Mouse (Mus musculus) left cerebral cortex, postnatal 14 days (tissue): ENCODE results near the gene 2510009E07Rik. TPM values are rescaled to one million over a fixed set of nuclear protein-coding genes. Genes with fewer than 3 reads are reported as not detected.

ENCODE experiments used
- DNase-seq, 2 experiments: peaks; one replicate each; pipeline ENCODE4 v3.0.0; 2021 to 2022; ENCODE audit warnings: low spot score in 2 of 2, mixed read lengths in 1 of 2
- intact Hi-C: fragments of 180-260 bp; cut with DNase I; formaldehyde crosslinking; loops from one replicate; pipeline ENCODE4 v1.15.1; 2025
- total RNA-seq, 2 experiments: library from RNA; stranded (reverse); gene quantifications; 2 replicates each; pipeline ENCODE4 v1.2.3; 2021

2510009E07Rik gene
- total RNA-seq, 2 experiments from 2014 or later = 54.7 to 59.9 TPM

- intact Hi-C loops = no loop called here
- DNase-seq = peak in 1 of 2 experiments; percentile 53
Observed at GRCm38 (mm10) chr16:21643621-21644041, 50.8 kb downstream of the 2510009E07Rik start.

- intact Hi-C loops = no loop called here
Observed at GRCm38 (mm10) chr16:21642906-21643305, 51.6 kb downstream of the 2510009E07Rik start.

DNA sequence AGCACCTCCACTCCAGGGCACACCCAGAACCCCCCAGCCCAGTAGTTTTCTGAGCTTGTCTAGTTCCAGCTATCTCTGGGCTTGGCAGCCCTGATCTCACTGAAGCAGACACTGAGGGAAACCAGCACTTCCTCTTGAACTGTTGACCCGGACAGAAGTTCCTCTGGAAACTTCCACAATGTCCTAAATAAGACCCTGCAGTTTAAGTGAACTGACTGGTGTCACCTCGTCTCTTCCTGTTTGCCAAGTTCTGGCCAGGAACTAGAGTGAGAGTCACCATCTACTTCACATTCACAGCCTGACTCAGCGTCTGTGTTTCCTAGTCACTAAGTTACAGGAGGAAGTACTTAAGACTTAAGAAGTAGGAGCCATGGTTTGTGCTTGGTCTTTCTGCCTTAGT is 52.5 kb downstream of the 2510009E07Rik start:
- intact Hi-C loops = no loop called here

More at GRCm38 (mm10) chr16:21642906-21643305, 51.6 kb downstream of the 2510009E07Rik start:
- no peak for DNase-seq

DNA sequence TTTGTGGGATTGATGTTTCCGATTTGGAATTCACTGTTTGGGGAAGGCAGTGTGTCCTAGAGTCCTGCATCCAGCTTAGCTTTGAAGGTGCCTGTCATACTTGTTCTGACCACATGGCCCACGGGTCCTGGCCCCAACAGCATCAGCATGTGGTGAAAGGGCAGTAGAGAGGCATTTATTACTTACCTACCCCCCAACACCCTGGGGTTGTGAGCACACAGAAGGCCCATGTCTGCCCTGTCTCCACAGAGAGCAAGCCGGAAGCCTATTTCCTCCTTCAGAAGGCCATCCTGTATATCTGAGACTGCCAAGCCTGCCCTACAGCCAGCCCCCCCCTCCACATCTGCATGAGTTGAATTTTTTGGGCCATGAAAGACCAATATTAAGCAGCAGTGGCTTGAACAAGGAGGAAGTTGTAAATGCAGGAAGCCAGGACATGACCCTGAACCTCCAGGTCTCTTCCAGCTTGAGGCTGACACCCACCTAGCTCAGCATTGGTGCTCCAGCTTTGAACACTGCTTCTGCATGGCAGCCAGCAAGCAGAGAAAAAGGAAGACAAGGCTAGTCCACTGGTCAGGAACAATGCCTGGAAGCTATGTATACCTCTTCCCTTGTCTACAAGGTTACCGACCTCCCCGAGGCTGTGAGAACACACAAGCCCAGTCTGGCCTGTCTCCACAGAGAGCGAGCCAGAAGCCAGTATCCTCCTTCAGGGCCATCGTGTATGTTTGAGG is 53.5 kb downstream of the 2510009E07Rik start:
- DNase-seq = no peak
- intact Hi-C loops = no loop called here

More for the DNA sequence above, 52.5 kb downstream of the 2510009E07Rik start:
- DNase-seq = peak in 1 of 2 experiments; percentile 31

- intact Hi-C loops = no loop called here
Observed at GRCm38 (mm10) chr16:21637201-21637819, 57.2 kb downstream of the 2510009E07Rik start.

DNA sequence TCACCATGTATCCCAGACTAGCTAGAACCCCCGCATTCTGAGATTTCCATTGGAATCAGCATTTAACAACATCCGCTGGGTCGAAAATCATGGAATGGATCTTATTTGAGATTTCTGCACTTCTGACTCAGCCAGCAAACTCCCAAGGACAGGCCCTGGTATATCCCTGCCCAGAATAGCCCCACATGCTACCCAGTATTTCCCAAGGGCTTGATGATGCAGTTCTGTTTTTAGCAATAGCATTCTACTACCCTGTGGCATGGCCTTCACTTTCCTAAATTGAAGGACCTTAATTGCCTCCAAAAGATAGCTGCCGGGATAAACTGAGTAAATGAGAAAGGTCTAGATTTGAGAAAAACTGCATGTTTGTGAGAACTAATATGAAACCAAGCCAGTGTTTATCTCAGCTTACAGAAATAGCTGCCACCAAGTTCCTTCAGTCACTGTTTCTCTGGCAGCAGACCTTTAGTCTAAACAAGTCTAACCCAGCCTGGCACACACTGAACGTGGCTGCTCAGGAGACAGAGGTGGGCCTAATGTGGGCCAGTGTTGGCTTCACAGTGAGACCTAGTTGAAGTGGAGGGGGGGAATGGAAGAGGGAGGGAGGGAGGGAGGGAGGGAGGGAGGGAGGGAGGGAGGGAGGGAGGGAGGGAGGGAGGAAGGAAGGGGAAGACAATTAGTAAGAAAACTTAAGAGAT is 58.2 kb downstream of the 2510009E07Rik start:
- no peak for DNase-seq
- intact Hi-C loops = no loop called here

More at GRCm38 (mm10) chr16:21637201-21637819, 57.2 kb downstream of the 2510009E07Rik start:
- DNase-seq = no peak

GRCm38 (mm10) chr16:21634460-21634859 is 60.0 kb downstream of the 2510009E07Rik start:
- DNase-seq = no peak
- intact Hi-C loops = no loop called here

- intact Hi-C loops = no loop called here
- no peak for DNase-seq
Observed at GRCm38 (mm10) chr16:21631815-21632222, 62.6 kb downstream of the 2510009E07Rik start.

GRCm38 (mm10) chr16:21630614-21631013 is 63.9 kb downstream of the 2510009E07Rik start:
- DNase-seq = no peak
- intact Hi-C loops = no loop called here

DNA sequence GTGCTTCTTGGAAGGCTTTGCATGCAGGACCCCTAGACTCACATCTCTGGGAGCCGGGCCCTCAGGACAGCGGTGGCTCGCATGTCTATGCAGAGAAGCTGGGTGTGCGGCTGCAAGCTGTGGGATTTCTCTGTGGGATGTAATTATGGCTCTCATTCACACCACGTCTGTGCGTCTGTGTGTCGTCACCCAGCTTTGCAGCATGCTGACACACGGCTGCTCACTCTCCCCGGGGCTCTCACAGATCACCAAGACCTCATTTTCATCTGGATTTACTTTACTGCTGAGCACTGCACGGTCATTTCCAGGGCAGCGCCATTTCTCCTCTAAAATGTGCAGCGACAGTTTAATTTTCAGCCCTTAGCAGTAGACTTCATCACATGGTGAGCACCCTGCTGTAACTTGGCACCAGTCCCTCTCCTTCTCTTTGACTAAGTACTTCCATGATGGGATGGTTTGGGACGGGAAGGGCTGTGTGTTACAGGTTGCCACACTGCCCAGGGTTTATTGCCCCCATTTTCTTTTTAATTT is 66.3 kb downstream of the 2510009E07Rik start:
- peak; percentile 26 to 33 for DNase-seq

DNA sequence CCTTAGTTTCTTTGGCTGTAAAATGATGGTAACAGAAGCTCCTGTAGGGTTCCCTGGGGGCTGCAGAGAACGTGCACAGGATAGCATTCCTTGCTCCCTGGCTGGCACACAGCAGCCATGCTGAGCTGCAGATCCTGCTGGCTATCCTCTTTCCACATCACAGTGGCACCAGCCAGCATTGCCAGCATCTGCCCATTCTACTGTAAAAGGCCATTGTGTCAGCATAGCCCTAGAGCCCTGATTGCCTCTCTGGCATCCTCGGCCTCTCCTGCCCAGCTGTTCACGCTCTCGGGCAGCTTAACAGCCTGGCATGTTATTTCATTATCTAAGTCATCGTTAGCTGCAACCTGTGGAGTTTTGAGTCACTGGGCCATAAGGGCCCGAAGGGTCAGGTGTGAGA is 67.2 kb downstream of the 2510009E07Rik start:
- intact Hi-C loops = no loop called here
- DNase-seq = no peak

More for the DNA sequence above, 66.3 kb downstream of the 2510009E07Rik start:
- intact Hi-C loops = no loop called here

DNA sequence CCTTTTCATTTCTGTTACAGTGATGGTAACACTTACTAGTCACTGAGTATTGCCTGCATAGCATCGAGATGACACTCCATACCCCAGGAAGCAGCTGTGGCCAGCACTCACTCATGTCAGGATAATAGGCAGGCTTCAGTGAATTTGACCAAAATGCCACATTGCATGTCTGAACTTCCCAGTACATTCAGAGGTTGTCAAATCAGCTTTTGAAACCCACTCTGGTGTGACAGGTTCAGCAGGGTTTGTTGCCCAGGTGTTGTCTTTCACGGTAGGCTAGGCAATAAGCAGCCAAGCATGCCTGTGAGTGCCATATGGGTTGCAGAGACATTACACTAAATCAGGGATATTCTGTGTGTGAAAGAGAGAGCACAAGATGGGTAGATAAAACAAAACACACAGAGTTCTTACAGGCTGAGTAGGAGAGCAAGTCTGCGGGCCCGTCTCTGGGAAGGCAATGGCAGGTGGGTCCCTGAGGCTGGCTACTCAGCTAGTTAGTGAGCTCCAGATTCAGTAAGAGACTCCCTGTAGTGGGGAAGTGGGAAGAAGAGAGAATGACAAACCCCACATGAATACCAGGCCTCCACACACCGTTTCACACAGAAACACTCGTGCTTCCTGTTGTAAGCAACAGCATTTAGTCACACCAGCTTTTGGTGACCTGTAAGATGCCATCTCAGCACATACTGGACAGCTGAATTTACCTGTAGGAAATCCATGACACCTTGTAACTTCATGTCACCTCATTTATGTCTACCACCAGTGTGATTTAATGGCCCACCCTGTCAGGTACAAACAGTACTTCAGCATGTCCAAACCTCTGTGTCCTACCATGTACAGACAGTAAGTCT is 68.5 kb downstream of the 2510009E07Rik start:
- no peak for DNase-seq
- intact Hi-C loops = no loop called here

DNA sequence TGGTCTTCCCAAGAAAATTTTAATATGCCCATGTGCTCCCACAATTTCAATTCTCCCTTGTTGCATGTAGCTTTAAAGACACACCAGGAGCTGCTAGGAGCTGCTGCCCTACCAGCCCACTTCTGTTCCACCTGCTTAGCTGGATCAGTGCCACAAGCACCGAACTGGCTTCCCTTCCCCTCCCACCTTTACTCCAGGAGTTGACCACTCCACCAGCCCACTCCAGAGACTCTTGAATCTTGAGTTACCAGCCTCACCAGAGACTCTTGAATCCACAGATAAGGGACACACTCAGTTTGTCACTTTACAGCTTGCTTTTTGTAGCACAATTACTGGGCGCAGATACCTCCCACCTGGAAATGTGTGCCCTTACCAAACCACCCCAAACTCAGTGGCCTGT is 73.8 kb downstream of the 2510009E07Rik start:
- no peak for DNase-seq
- intact Hi-C loops = no loop called here

GRCm38 (mm10) chr16:21615802-21616201 is 78.7 kb downstream of the 2510009E07Rik start:
- intact Hi-C loops = loop anchor here (5.0 kb wide), 1 partner anchor 111 kb away; no protein-coding TSS in a partner anchor

GRCm38 (mm10) chr16:21610473-21610872 is 84.0 kb downstream of the 2510009E07Rik start:
- intact Hi-C loops = no loop called here
- DNase-seq = no peak

More at GRCm38 (mm10) chr16:21615802-21616201, 78.7 kb downstream of the 2510009E07Rik start:
- DNase-seq = peak; percentile 52 to 72

- no peak for DNase-seq
- intact Hi-C loops = no loop called here
Observed at GRCm38 (mm10) chr16:21608176-21608865, 86.1 kb downstream of the 2510009E07Rik start.

DNA sequence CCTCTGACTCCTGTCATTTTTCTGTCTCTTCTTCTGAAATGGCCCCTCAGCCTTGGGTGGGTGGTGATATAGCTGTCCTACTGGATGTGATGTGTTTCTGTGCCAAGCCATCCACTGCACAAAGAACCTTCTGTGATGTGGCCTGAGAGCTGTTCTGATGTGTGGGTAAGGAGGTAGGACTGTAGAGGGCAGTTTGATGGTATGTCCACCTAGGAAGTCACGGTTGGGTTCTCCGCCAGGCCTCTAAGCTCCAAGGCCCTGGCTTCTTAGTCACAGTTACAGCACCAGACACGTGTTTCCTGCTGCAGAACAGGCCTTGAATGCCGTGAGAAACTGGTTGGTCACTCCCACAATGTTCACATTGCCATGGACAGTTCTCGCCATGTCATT is 86.8 kb downstream of the 2510009E07Rik start:
- intact Hi-C loops = no loop called here
- no peak for DNase-seq

GRCm38 (mm10) chr16:21607021-21607650 is 87.3 kb downstream of the 2510009E07Rik start:
- no peak for DNase-seq
- intact Hi-C loops = no loop called here
